Mouse (Mus musculus): Measurements from ENCODE around the gene Dut. TPM values are rescaled to one million over a fixed set of nuclear protein-coding genes. Genes with fewer than 3 reads are reported as not detected.

Gene Dut
- polyA plus RNA-seq, 1 experiment from 2014 or later, result 90.4 TPM

GRCm38 (mm10) chr2:125290197-125290965 lies 43.4 kb downstream of the Dut start:
- no peaks in the 10 kb centered on the region for H3K27me3 ChIP-seq (ENCODE audit: control insufficient read depth, insufficient read depth, low read length)
- no peaks in the 10 kb centered on the region for H3K9me3 ChIP-seq (ENCODE audit: control insufficient read depth, low read length)
- H3K9ac ChIP-seq (replicated peaks; ENCODE audit: low read length), result no peak overlapping the region
- DNase-seq (peak; percentile 14), ATAC-seq (ENCODE audit: low FRiP score, low TSS enrichment) (no peak)
- H3K4me2 ChIP-seq (ENCODE audit: low read length), result no peak overlapping the region
- 71% methylated on average over 10 of the region's 10 CpGs for WGBS
- H3K4me3 ChIP-seq (replicated peaks; ENCODE audit: low read depth, low read length), result no peak overlapping the region
- no peaks in the 10 kb centered on the region for H3K36me3 ChIP-seq (ENCODE audit: control insufficient read depth, insufficient read depth, low read length)
- no peak overlapping the region for H3K27ac ChIP-seq (replicated peaks; ENCODE audit: low read depth, low read length)
- H3K4me1 ChIP-seq (ENCODE audit: control insufficient read depth, insufficient read depth, low read length), result no peaks in the 10 kb centered on the region

GRCm38 (mm10) chr2:125291101-125291500 lies 44.1 kb downstream of the Dut start:
- H3K27ac ChIP-seq (replicated peaks; ENCODE audit: low read depth, low read length), result no peak overlapping the region
- 96% methylated on average over 1 of the region's 1 CpGs for WGBS
- ATAC-seq (ENCODE audit: low FRiP score, low TSS enrichment) (no peak), DNase-seq (no peak)
- no peak overlapping the region for H3K4me3 ChIP-seq (replicated peaks; ENCODE audit: low read depth, low read length)
- H3K36me3 ChIP-seq (ENCODE audit: control insufficient read depth, insufficient read depth, low read length), result no peaks in the 10 kb centered on the region
- no peak overlapping the region for H3K9ac ChIP-seq (replicated peaks; ENCODE audit: low read length)
- no peaks in the 10 kb centered on the region for H3K4me1 ChIP-seq (ENCODE audit: control insufficient read depth, insufficient read depth, low read length)
- no peaks in the 10 kb centered on the region for H3K9me3 ChIP-seq (ENCODE audit: control insufficient read depth, low read length)
- no peaks in the 10 kb centered on the region for H3K27me3 ChIP-seq (ENCODE audit: control insufficient read depth, insufficient read depth, low read length)
- H3K4me2 ChIP-seq (ENCODE audit: low read length), result no peak overlapping the region

- no peak overlapping the region for H3K4me2 ChIP-seq (ENCODE audit: low read length)
- H3K9me3 ChIP-seq (ENCODE audit: control insufficient read depth, low read length), result no peaks in the 10 kb centered on the region
- H3K27me3 ChIP-seq (ENCODE audit: control insufficient read depth, insufficient read depth, low read length), result no peaks in the 10 kb centered on the region
- no peaks in the 10 kb centered on the region for H3K4me1 ChIP-seq (ENCODE audit: control insufficient read depth, insufficient read depth, low read length)
- WGBS, result 85% methylated on average over 7 of the region's 7 CpGs
- no peak overlapping the region for H3K4me3 ChIP-seq (replicated peaks; ENCODE audit: low read depth, low read length)
- H3K9ac ChIP-seq (replicated peaks; ENCODE audit: low read length), result no peak overlapping the region
- DNase-seq (no peak), ATAC-seq (ENCODE audit: low FRiP score, low TSS enrichment) (no peak)
- H3K36me3 ChIP-seq (ENCODE audit: control insufficient read depth, insufficient read depth, low read length), result no peaks in the 10 kb centered on the region
- H3K27ac ChIP-seq (replicated peaks; ENCODE audit: low read depth, low read length), result no peak overlapping the region
These were observed 45.6 kb downstream of the Dut start for GRCm38 (mm10) chr2:125292616-125293015.

GRCm38 (mm10) chr2:125293969-125294491 lies 47.0 kb downstream of the Dut start:
- H3K27me3 ChIP-seq (ENCODE audit: control insufficient read depth, insufficient read depth, low read length), result no peaks in the 10 kb centered on the region
- no peaks in the 10 kb centered on the region for H3K4me1 ChIP-seq (ENCODE audit: control insufficient read depth, insufficient read depth, low read length)
- 83% methylated on average over 5 of the region's 5 CpGs for WGBS
- no peak overlapping the region for H3K4me2 ChIP-seq (ENCODE audit: low read length)
- ATAC-seq (ENCODE audit: low FRiP score, low TSS enrichment) (no peak), DNase-seq (no peak)
- H3K9ac ChIP-seq (replicated peaks; ENCODE audit: low read length), result no peak overlapping the region
- H3K36me3 ChIP-seq (ENCODE audit: control insufficient read depth, insufficient read depth, low read length), result no peaks in the 10 kb centered on the region
- no peak overlapping the region for H3K4me3 ChIP-seq (replicated peaks; ENCODE audit: low read depth, low read length)
- no peaks in the 10 kb centered on the region for H3K9me3 ChIP-seq (ENCODE audit: control insufficient read depth, low read length)
- H3K27ac ChIP-seq (replicated peaks; ENCODE audit: low read depth, low read length), result no peak overlapping the region

GRCm38 (mm10) chr2:125295526-125295925 lies 48.5 kb downstream of the Dut start:
- Histone ChIP-seq H3K4me1 (ENCODE audit: control insufficient read depth, insufficient read depth, low read length) (no peaks in the 10 kb centered on the region), H3K9ac (replicated peaks; ENCODE audit: low read length) (no peak overlapping the region), H3K9me3 (ENCODE audit: control insufficient read depth, low read length) (no peaks in the 10 kb centered on the region), H3K27me3 (ENCODE audit: control insufficient read depth, insufficient read depth, low read length) (no peaks in the 10 kb centered on the region), H3K36me3 (ENCODE audit: control insufficient read depth, insufficient read depth, low read length) (no peaks in the 10 kb centered on the region), H3K27ac (replicated peaks; ENCODE audit: low read depth, low read length) (no peak overlapping the region), H3K4me2 (ENCODE audit: low read length) (no peak overlapping the region), H3K4me3 (replicated peaks; ENCODE audit: low read depth, low read length) (no peak overlapping the region)
- WGBS, result 87% methylated on average over 3 of the region's 3 CpGs
- DNase-seq (no peak), ATAC-seq (ENCODE audit: low FRiP score, low TSS enrichment) (no peak)

- H3K4me2 ChIP-seq (ENCODE audit: low read length), result no peak overlapping the region
- no peaks in the 10 kb centered on the region for H3K9me3 ChIP-seq (ENCODE audit: control insufficient read depth, low read length)
- no peak for ATAC-seq (ENCODE audit: low FRiP score, low TSS enrichment)
- WGBS, result 98% methylated on average over 1 of the region's 1 CpGs
- 0 out of 2 replicates have a peak, but pooled peaks cover 4% of the 10 kb centered on the region for H3K36me3 ChIP-seq (ENCODE audit: control insufficient read depth, insufficient read depth, low read length)
- no peak overlapping the region for H3K27ac ChIP-seq (replicated peaks; ENCODE audit: low read depth, low read length)
- no peak for DNase-seq
- no peaks in the 10 kb centered on the region for H3K27me3 ChIP-seq (ENCODE audit: control insufficient read depth, insufficient read depth, low read length)
- no peak overlapping the region for H3K9ac ChIP-seq (replicated peaks; ENCODE audit: low read length)
- no peaks in the 10 kb centered on the region for H3K4me1 ChIP-seq (ENCODE audit: control insufficient read depth, insufficient read depth, low read length)
- H3K4me3 ChIP-seq (replicated peaks; ENCODE audit: low read depth, low read length), result no peak overlapping the region
These were observed 51.9 kb downstream of the Dut start for GRCm38 (mm10) chr2:125298841-125299240.

GRCm38 (mm10) chr2:125301877-125302624 lies 55.1 kb downstream of the Dut start:
- no peak overlapping the region for H3K4me2 ChIP-seq (ENCODE audit: low read length)
- DNase-seq (no peak), ATAC-seq (ENCODE audit: low FRiP score, low TSS enrichment) (no peak)
- no peak overlapping the region for H3K27ac ChIP-seq (replicated peaks; ENCODE audit: low read depth, low read length)
- 0 out of 2 replicates have a peak, but pooled peaks cover 4% of the 10 kb centered on the region for H3K36me3 ChIP-seq (ENCODE audit: control insufficient read depth, insufficient read depth, low read length)
- H3K4me3 ChIP-seq (replicated peaks; ENCODE audit: low read depth, low read length), result no peak overlapping the region
- no peak overlapping the region for H3K9ac ChIP-seq (replicated peaks; ENCODE audit: low read length)
- H3K4me1 ChIP-seq (ENCODE audit: control insufficient read depth, insufficient read depth, low read length), result no peaks in the 10 kb centered on the region
- H3K27me3 ChIP-seq (ENCODE audit: control insufficient read depth, insufficient read depth, low read length), result no peaks in the 10 kb centered on the region
- 60% methylated on average over 9 of the region's 9 CpGs for WGBS
- no peaks in the 10 kb centered on the region for H3K9me3 ChIP-seq (ENCODE audit: control insufficient read depth, low read length)

GRCm38 (mm10) chr2:125302625-125302924 lies 55.6 kb downstream of the Dut start:
- ATAC-seq (ENCODE audit: low FRiP score, low TSS enrichment) (no peak), DNase-seq (no peak)
- Histone ChIP-seq H3K9me3 (ENCODE audit: control insufficient read depth, low read length) (no peaks in the 10 kb centered on the region), H3K36me3 (ENCODE audit: control insufficient read depth, insufficient read depth, low read length) (0 out of 2 replicates have a peak, but pooled peaks cover 4% of the 10 kb centered on the region), H3K27ac (replicated peaks; ENCODE audit: low read depth, low read length) (no peak overlapping the region), H3K4me3 (replicated peaks; ENCODE audit: low read depth, low read length) (no peak overlapping the region), H3K27me3 (ENCODE audit: control insufficient read depth, insufficient read depth, low read length) (no peaks in the 10 kb centered on the region), H3K4me2 (ENCODE audit: low read length) (no peak overlapping the region), H3K9ac (replicated peaks; ENCODE audit: low read length) (no peak overlapping the region), H3K4me1 (ENCODE audit: control insufficient read depth, insufficient read depth, low read length) (no peaks in the 10 kb centered on the region)
- WGBS, result 89% methylated on average over 8 of the region's 8 CpGs
